ENCODE assay signal across 11 mouse cellular contexts in genomic region chr3:30503821-30504220, GRCm38 (mm10). TPM values are rescaled to one million over a fixed set of nuclear protein-coding genes. Genes with fewer than 3 reads are reported as not detected.
DNase-seq lines count a peak whose midpoint lies in the region; ATAC-seq and TF ChIP-seq lines count a peak whose summit lies in the region.
"Had no signal": no experiment of that assay in that cellular context is flagged by ENCODE, and none has a peak within 500 bp of the region (broad histone marks: within the 10 kb centered on the region; RNA-seq: fewer than 3 reads in every experiment).

No protein-coding gene starts in this region.

- H3K4me2 ChIP-seq in heart, embryonic 16.5 days (ENCODE audit: low read depth, low read length), result no peak overlapping the region
- H3K4me2 ChIP-seq in limb, embryonic 13.5 days (replicated peaks), result peak overlapping the region; percentile 70
- H3K4me2 ChIP-seq in stomach, embryonic 14.5 days (replicated peaks; ENCODE audit: low read depth, low read length), result peak overlapping the region; percentile 79

- no peak overlapping the region for H3K4me3 ChIP-seq in heart, embryonic 16.5 days (ENCODE audit: low read length)
- no peak overlapping the region for H3K4me3 ChIP-seq in kidney, adult 2 months (ENCODE audit: insufficient read depth, low read depth, low read length)
- H3K4me3 ChIP-seq in limb, embryonic 13.5 days, result no peak overlapping the region
- no peak overlapping the region for H3K4me3 ChIP-seq in stomach, embryonic 14.5 days (ENCODE audit: low read depth, low read length)

- no peaks in the 10 kb centered on the region for H3K36me3 ChIP-seq in heart, embryonic 16.5 days (ENCODE audit: control insufficient read depth, insufficient read depth)
- no peaks in the 10 kb centered on the region for H3K36me3 ChIP-seq in kidney, adult 2 months (ENCODE audit: control insufficient read depth, insufficient read depth, low read length)
- H3K36me3 ChIP-seq in limb, embryonic 13.5 days, result no peaks in the 10 kb centered on the region
- no peaks in the 10 kb centered on the region for H3K36me3 ChIP-seq in stomach, embryonic 14.5 days (ENCODE audit: control insufficient read depth, insufficient read depth, low read length)

- no peak for ATAC-seq in heart, embryonic 16.5 days (replicated peaks; ENCODE audit: extremely low read depth, insufficient read depth, low FRiP score)
- ATAC-seq in limb, embryonic 13.5 days (ENCODE audit: low FRiP score, low read depth), result no peak
- 0 out of 2 replicates have a peak, but pooled peaks have one; percentile 15 for ATAC-seq in stomach, embryonic 14.5 days (ENCODE audit: insufficient number of reproducible peaks, insufficient read depth, low FRiP score, low read depth)

- no peak for TF ChIP-seq POLR2A in kidney, adult 2 months (IDR thresholded peaks at IDR 0.05; ENCODE audit: low read depth, low read length)

- H3K27me3 ChIP-seq in heart, embryonic 16.5 days (ENCODE audit: control insufficient read depth, insufficient read depth, low read length), result peaks cover 12% of the 10 kb centered on the region
- 0 out of 2 replicates have a peak, but pooled peaks cover 1% of the 10 kb centered on the region for H3K27me3 ChIP-seq in kidney, adult 2 months (replicated peaks; ENCODE audit: control insufficient read depth, insufficient read depth, low read length)
- no peaks in the 10 kb centered on the region for H3K27me3 ChIP-seq in limb, embryonic 13.5 days
- no peaks in the 10 kb centered on the region for H3K27me3 ChIP-seq in stomach, embryonic 14.5 days (ENCODE audit: control insufficient read depth, insufficient read depth, low read length)
- H3K27me3 ChIP-seq: CH12.LX had no signal

- H3K9ac ChIP-seq in heart, embryonic 16.5 days (ENCODE audit: low read length), result no peak overlapping the region
- H3K9ac ChIP-seq in limb, embryonic 13.5 days, result no peak overlapping the region
- H3K9ac ChIP-seq in stomach, embryonic 14.5 days (replicated peaks; ENCODE audit: low read depth, low read length), result no peak overlapping the region
- H3K9ac ChIP-seq: liver, embryonic 14.5 days had no signal

- intact Hi-C loops in left cerebral cortex, postnatal 36 days (cut with DNase I), result no loop called here

- peaks cover 2% of the 10 kb centered on the region; the same call in 1 of the 2 replicates for H3K4me1 ChIP-seq in heart, embryonic 16.5 days (ENCODE audit: control insufficient read depth, insufficient read depth, low read length)
- no peaks in the 10 kb centered on the region for H3K4me1 ChIP-seq in kidney, adult 2 months (ENCODE audit: control insufficient read depth, insufficient read depth, low read length)
- H3K4me1 ChIP-seq in limb, embryonic 13.5 days, result peaks cover 34% of the 10 kb centered on the region
- peaks cover 20% of the 10 kb centered on the region for H3K4me1 ChIP-seq in stomach, embryonic 14.5 days (ENCODE audit: control insufficient read depth, insufficient read depth, low read length)

- peak overlapping the region; percentile 7; the same call in 1 of the 2 replicates for H3K27ac ChIP-seq in heart, embryonic 16.5 days (ENCODE audit: low read length)
- H3K27ac ChIP-seq in kidney, adult 2 months (ENCODE audit: insufficient read depth, low read depth, low read length), result peak overlapping the region; percentile 84; the same call in 1 of the 2 replicates
- H3K27ac ChIP-seq in limb, embryonic 13.5 days, result peak overlapping the region; percentile 99
- H3K27ac ChIP-seq in stomach, embryonic 14.5 days (ENCODE audit: low read length), result peak overlapping the region; percentile 87
- H3K27ac ChIP-seq: liver, embryonic 14.5 days had no signal

- no peaks in the 10 kb centered on the region for H3K9me3 ChIP-seq in heart, embryonic 16.5 days (replicated peaks; ENCODE audit: control insufficient read depth, low read length)
- no peaks in the 10 kb centered on the region; the same call in 1 of the 2 replicates for H3K9me3 ChIP-seq in limb, embryonic 13.5 days
- no peaks in the 10 kb centered on the region for H3K9me3 ChIP-seq in stomach, embryonic 14.5 days (ENCODE audit: control insufficient read depth, low read depth, low read length)

- TF ChIP-seq CTCF in kidney, adult 2 months (conservative IDR thresholded peaks at IDR 0.05; ENCODE audit: insufficient read depth, insufficient read length, low read depth, low read length), result no peak

- no peak for DNase-seq in heart, adult 18-20 months
- peak; percentile 24 for DNase-seq in kidney, adult 2 months
- no peak for DNase-seq in cerebellum, adult 18-20 months
- no peak for DNase-seq in left cerebral cortex, postnatal 36 days (ENCODE audit: low spot score in 2 of 2)
- DNase-seq: layer of hippocampus, postnatal 36 days had no signal

RNA-seq across cellular contexts. Expression of gene Mecom, which starts 44.0 kb away (rescaled TPM):
- 12.7 and 17.4 TPM in 2 replicates for polyA plus RNA-seq in heart, embryonic 16.5 days (2015; fragmentation: Nextera tagmentation; extraction: Ambion mirVana)
- 10 to 100 TPM; 11.2 to 11.8 TPM for total RNA-seq in heart, adult 18-20 months (2021)
- 12.9 and 16.1 TPM in 2 replicates for polyA plus RNA-seq in kidney, adult 2 months (2012; rRNA removed)
- polyA plus RNA-seq in limb, embryonic 13.5 days (2015; fragmentation: Nextera tagmentation; extraction: Ambion mirVana), result 87.4 and 90.7 TPM in 2 replicates
- polyA plus RNA-seq in stomach, embryonic 14.5 days (2014; fragmentation: Nextera tagmentation; extraction: Ambion mirVana), result 85.8 and 101 TPM in 2 replicates
- 1 to 10 TPM; 2.2 to 5.0 TPM for total RNA-seq in left cerebral cortex, postnatal 36 days (2021)
- total RNA-seq: CH12.LX; monocyte, adult 5-6 weeks had no signal

Comparison
In these comparisons a context has a peak if more than half of its experiments do, and no peak if none do; other contexts are left out.
1. H3K27ac ChIP-seq: peak in every context shown above with its lines; median percentile 99 in limb, embryonic 13.5 days; 87 in stomach, embryonic 14.5 days; 84 in kidney, adult 2 months; 7 in heart, embryonic 16.5 days.